Mouse (Mus musculus): ENCODE data around the gene Kmt5a. TPM values are rescaled to one million over a fixed set of nuclear protein-coding genes. Genes with fewer than 3 reads are reported as not detected.
A peak's percentile ranks its signal among the peaks of the same experiment; 100 is the strongest.

Gene Kmt5a
- total and polyA plus RNA-seq, 2 experiments from 2014 or later = 27.7 to 82.9 TPM

GRCm38 (mm10) chr5:124440094-124440701, 468 bp downstream of the Kmt5a start:
- ATAC-seq (ENCODE audit: insufficient read depth, low read depth) = peak; percentile 74
- peak overlapping the region; percentile 77 for H3K4me2 ChIP-seq (ENCODE audit: low read depth, low read length)
- DNase-seq (ENCODE audit: low spot score) = peak; percentile 76
- peak overlapping the region; percentile 73 for H3K4me3 ChIP-seq (ENCODE audit: low read depth, low read length)
- H3K27ac ChIP-seq (ENCODE audit: low read depth) = peak overlapping the region; percentile 93
- under 1% methylated on average over 30 of the region's 30 CpGs for WGBS
- peak overlapping the region; percentile 72 for H3K9ac ChIP-seq (replicated peaks; ENCODE audit: low read depth, low read length)
- TF ChIP-seq EP300 (IDR thresholded peaks at IDR 0.05; ENCODE audit: low read depth) (no peak), CTCF (IDR thresholded peaks at IDR 0.05; ENCODE audit: low read depth) (peak; percentile 44)
- H3K27me3 ChIP-seq (ENCODE audit: control insufficient read depth, insufficient read depth, low read length) = no peaks in the 10 kb centered on the region
- peaks cover 11% of the 10 kb centered on the region; the same call in 1 of the 2 replicates for H3K4me1 ChIP-seq (ENCODE audit: control insufficient read depth, insufficient read depth)
- H3K36me3 ChIP-seq (replicated peaks; ENCODE audit: control insufficient read depth, insufficient read depth, low read length) = no peaks in the 10 kb centered on the region
- no peaks in the 10 kb centered on the region for H3K9me3 ChIP-seq (replicated peaks; ENCODE audit: control insufficient read depth, low read length)

- Histone ChIP-seq H3K36me3 (replicated peaks; ENCODE audit: control insufficient read depth, insufficient read depth, low read length) (peaks cover 5% of the 10 kb centered on the region; the same call in 1 of the 2 replicates), H3K9me3 (replicated peaks; ENCODE audit: control insufficient read depth, low read length) (no peaks in the 10 kb centered on the region), H3K27me3 (ENCODE audit: control insufficient read depth, insufficient read depth, low read length) (no peaks in the 10 kb centered on the region), H3K4me3 (ENCODE audit: low read depth, low read length) (no peak overlapping the region), H3K4me1 (ENCODE audit: control insufficient read depth, insufficient read depth) (peaks cover 26% of the 10 kb centered on the region), H3K27ac (ENCODE audit: low read depth) (no peak overlapping the region), H3K9ac (replicated peaks; ENCODE audit: low read depth, low read length) (no peak overlapping the region), H3K4me2 (ENCODE audit: low read depth, low read length) (no peak overlapping the region)
- DNase-seq (ENCODE audit: low spot score) (no peak), ATAC-seq (ENCODE audit: insufficient read depth, low read depth) (no peak)
- WGBS = 60% methylated on average over 2 of the region's 2 CpGs
- TF ChIP-seq CTCF (IDR thresholded peaks at IDR 0.05; ENCODE audit: low read depth) (no peak), EP300 (IDR thresholded peaks at IDR 0.05; ENCODE audit: low read depth) (no peak)
Measured at GRCm38 (mm10) chr5:124442628-124443027, 2.9 kb downstream of the Kmt5a start.

GRCm38 (mm10) chr5:124444208-124444607, 4.5 kb downstream of the Kmt5a start:
- DNase-seq (ENCODE audit: low spot score) = no peak
- no peaks in the 10 kb centered on the region for H3K9me3 ChIP-seq (replicated peaks; ENCODE audit: control insufficient read depth, low read length)
- H3K9ac ChIP-seq (replicated peaks; ENCODE audit: low read depth, low read length) = peak overlapping the region; percentile 94; the same call in 1 of the 2 replicates
- no peak for ATAC-seq (ENCODE audit: insufficient read depth, low read depth)
- no peak overlapping the region for H3K4me3 ChIP-seq (ENCODE audit: low read depth, low read length)
- H3K27ac ChIP-seq (ENCODE audit: low read depth) = peak overlapping the region; percentile 92; the same call in 1 of the 2 replicates
- H3K4me2 ChIP-seq (ENCODE audit: low read depth, low read length) = no peak overlapping the region
- WGBS = 70% methylated on average over 3 of the region's 3 CpGs
- TF ChIP-seq EP300 (IDR thresholded peaks at IDR 0.05; ENCODE audit: low read depth) (no peak), CTCF (IDR thresholded peaks at IDR 0.05; ENCODE audit: low read depth) (no peak)
- H3K4me1 ChIP-seq (ENCODE audit: control insufficient read depth, insufficient read depth) = peaks cover 26% of the 10 kb centered on the region
- peaks cover 21% of the 10 kb centered on the region for H3K36me3 ChIP-seq (replicated peaks; ENCODE audit: control insufficient read depth, insufficient read depth, low read length)
- no peaks in the 10 kb centered on the region for H3K27me3 ChIP-seq (ENCODE audit: control insufficient read depth, insufficient read depth, low read length)

GRCm38 (mm10) chr5:124444661-124445561, 5.2 kb downstream of the Kmt5a start:
- H3K9ac ChIP-seq (replicated peaks; ENCODE audit: low read depth, low read length) = peak overlapping the region; percentile 94
- no peaks in the 10 kb centered on the region for H3K9me3 ChIP-seq (replicated peaks; ENCODE audit: control insufficient read depth, low read length)
- peaks cover 28% of the 10 kb centered on the region for H3K36me3 ChIP-seq (replicated peaks; ENCODE audit: control insufficient read depth, insufficient read depth, low read length)
- TF ChIP-seq EP300 (IDR thresholded peaks at IDR 0.05; ENCODE audit: low read depth) (no peak), CTCF (IDR thresholded peaks at IDR 0.05; ENCODE audit: low read depth) (no peak)
- no peaks in the 10 kb centered on the region for H3K27me3 ChIP-seq (ENCODE audit: control insufficient read depth, insufficient read depth, low read length)
- DNase-seq (ENCODE audit: low spot score) = peak; percentile 64
- peak overlapping the region; percentile 92 for H3K27ac ChIP-seq (ENCODE audit: low read depth)
- WGBS = 1% methylated on average over 50 of the region's 66 CpGs
- peak; percentile 82 for ATAC-seq (ENCODE audit: insufficient read depth, low read depth)
- peak overlapping the region; percentile 99 for H3K4me2 ChIP-seq (ENCODE audit: low read depth, low read length)
- peak overlapping the region; percentile 91 for H3K4me3 ChIP-seq (ENCODE audit: low read depth, low read length)
- H3K4me1 ChIP-seq (ENCODE audit: control insufficient read depth, insufficient read depth) = peaks cover 26% of the 10 kb centered on the region

GRCm38 (mm10) chr5:124445621-124446293, 6.0 kb downstream of the Kmt5a start:
- DNase-seq (ENCODE audit: low spot score) = no peak
- Histone ChIP-seq H3K9me3 (replicated peaks; ENCODE audit: control insufficient read depth, low read length) (no peaks in the 10 kb centered on the region), H3K36me3 (replicated peaks; ENCODE audit: control insufficient read depth, insufficient read depth, low read length) (peaks cover 36% of the 10 kb centered on the region), H3K4me1 (ENCODE audit: control insufficient read depth, insufficient read depth) (peaks cover 24% of the 10 kb centered on the region), H3K27me3 (ENCODE audit: control insufficient read depth, insufficient read depth, low read length) (no peaks in the 10 kb centered on the region), H3K9ac (replicated peaks; ENCODE audit: low read depth, low read length) (peak overlapping the region; percentile 94), H3K4me3 (ENCODE audit: low read depth, low read length) (peak overlapping the region; percentile 91), H3K27ac (ENCODE audit: low read depth) (peak overlapping the region; percentile 92), H3K4me2 (ENCODE audit: low read depth, low read length) (peak overlapping the region; percentile 99)
- under 1% methylated on average over 37 of the region's 77 CpGs for WGBS
- 0 out of 2 replicates have a peak, but pooled peaks have one; percentile 25 for TF ChIP-seq EP300 (IDR thresholded peaks at IDR 0.05; ENCODE audit: low read depth)
- TF ChIP-seq CTCF (IDR thresholded peaks at IDR 0.05; ENCODE audit: low read depth) = no peak
- peak; percentile 40; the same call in 1 of the 2 replicates for ATAC-seq (ENCODE audit: insufficient read depth, low read depth)
